Mouse (Mus musculus): ENCODE measurements at regions not wholly inside any gene's neighbourhood (a gene's known extent, or its start where the extent isn't known, plus 50 kb on each side); places are given as distances from the start of the nearest gene placed in this dataset.
"Not testable (repeated sequence)": the region's sequence is repeated elsewhere in the genome, so short reads cannot be mapped to it uniquely, and the experiment has no call there.

GRCm38 (mm10) chr12:27977548-27978256 lies 574.5 kb downstream of the Dcdc2c start:
- no peak for DNase-seq (ENCODE audit: low spot score in 2 of 2)

- DNase-seq (ENCODE audit: low spot score in 2 of 2), result no peak
These were observed 589.3 kb downstream of the Dcdc2c start for GRCm38 (mm10) chr12:27962908-27963307.

GRCm38 (mm10) chr12:27960064-27960463 lies 592.1 kb downstream of the Dcdc2c start:
- no peak for DNase-seq (ENCODE audit: low spot score in 2 of 2)

GRCm38 (mm10) chr12:27947646-27948045 lies 604.6 kb downstream of the Dcdc2c start:
- no peak for DNase-seq (ENCODE audit: low spot score in 2 of 2)

- no peak for DNase-seq (ENCODE audit: low spot score in 2 of 2)
These were observed 604.6 kb upstream of the Sox11 start for GRCm38 (mm10) chr12:27946866-27947459.

GRCm38 (mm10) chr12:27945411-27945810 lies 603.0 kb upstream of the Sox11 start:
- DNase-seq (ENCODE audit: low spot score in 2 of 2), result no peak

- no peak for DNase-seq (ENCODE audit: low spot score in 2 of 2)
These were observed 598.7 kb upstream of the Sox11 start for GRCm38 (mm10) chr12:27941053-27941452.

- DNase-seq (ENCODE audit: low spot score in 2 of 2), result no peak
These were observed 590.2 kb upstream of the Sox11 start for GRCm38 (mm10) chr12:27932382-27933140.

GRCm38 (mm10) chr12:27928366-27928963 lies 586.1 kb upstream of the Sox11 start:
- no peak for DNase-seq (ENCODE audit: low spot score in 2 of 2)

- no peak for DNase-seq (ENCODE audit: low spot score in 2 of 2)
These were observed 584.4 kb upstream of the Sox11 start for GRCm38 (mm10) chr12:27926730-27927129.

GRCm38 (mm10) chr12:27920607-27921006 lies 578.2 kb upstream of the Sox11 start:
- no peak for DNase-seq (ENCODE audit: low spot score in 2 of 2)

GRCm38 (mm10) chr12:27916401-27916920 lies 574.1 kb upstream of the Sox11 start:
- DNase-seq (ENCODE audit: low spot score in 2 of 2), result no peak

GRCm38 (mm10) chr12:27909417-27910100 lies 567.2 kb upstream of the Sox11 start:
- DNase-seq (ENCODE audit: low spot score in 2 of 2), result no peak

- not testable (repeated sequence) for DNase-seq (ENCODE audit: low spot score in 2 of 2)
These were observed 554.3 kb upstream of the Sox11 start for GRCm38 (mm10) chr12:27896682-27897081.

- DNase-seq (ENCODE audit: low spot score in 2 of 2), result no peak
These were observed 539.3 kb upstream of the Sox11 start for GRCm38 (mm10) chr12:27881720-27882119.

- DNase-seq (ENCODE audit: low spot score in 2 of 2), result no peak
These were observed 524.0 kb upstream of the Sox11 start for GRCm38 (mm10) chr12:27866421-27866820.

- DNase-seq (ENCODE audit: low spot score in 2 of 2), result no peak
These were observed 507.2 kb upstream of the Sox11 start for GRCm38 (mm10) chr12:27849537-27849936.

- DNase-seq (ENCODE audit: low spot score in 2 of 2), result no peak
These were observed 506.7 kb upstream of the Sox11 start for GRCm38 (mm10) chr12:27849099-27849498.

GRCm38 (mm10) chr12:27848141-27848540 lies 505.8 kb upstream of the Sox11 start:
- DNase-seq (ENCODE audit: low spot score in 2 of 2), result no peak

GRCm38 (mm10) chr12:27847397-27847796 lies 505.0 kb upstream of the Sox11 start:
- DNase-seq (ENCODE audit: low spot score in 2 of 2), result no peak

GRCm38 (mm10) chr12:27844958-27845357 lies 502.6 kb upstream of the Sox11 start:
- DNase-seq (ENCODE audit: low spot score in 2 of 2), result no peak

GRCm38 (mm10) chr12:27838955-27839354 lies 496.6 kb upstream of the Sox11 start:
- DNase-seq (ENCODE audit: low spot score in 2 of 2), result no peak

All from heart, adult 9 months (tissue).